Mouse (Mus musculus): ENCODE results near the gene Gm5788.
"Not testable (repeated sequence)": the region's sequence is repeated elsewhere in the genome, so short reads cannot be mapped to it uniquely, and the experiment has no call there.

The Gm5788 gene

DNA sequence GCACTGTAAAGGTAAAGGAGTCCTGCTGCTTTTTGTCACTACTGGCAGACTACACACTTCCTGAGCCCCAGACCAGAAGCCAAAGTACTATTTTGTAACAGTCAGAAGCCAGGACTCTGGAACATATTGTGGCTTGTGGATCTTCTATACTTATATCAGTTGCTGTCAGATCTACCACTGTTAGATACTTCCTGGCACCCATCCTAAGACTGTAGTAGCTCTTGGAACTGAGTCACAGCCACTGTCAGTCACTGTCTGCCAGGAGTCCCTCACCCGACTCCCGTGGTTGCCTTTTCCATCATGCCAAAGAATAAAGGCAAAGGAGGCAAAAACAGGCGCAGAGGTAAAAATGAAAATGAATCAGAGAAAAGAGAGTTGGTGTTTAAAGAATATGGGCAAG, at the start of gene Gm5788:
Gene Gm5788 (plus strand): TSS at position 301 of the 400 bp plus-strand sequence.
- DNase-seq (ENCODE audit: low spot score in 2 of 2): not testable (repeated sequence)

DNA sequence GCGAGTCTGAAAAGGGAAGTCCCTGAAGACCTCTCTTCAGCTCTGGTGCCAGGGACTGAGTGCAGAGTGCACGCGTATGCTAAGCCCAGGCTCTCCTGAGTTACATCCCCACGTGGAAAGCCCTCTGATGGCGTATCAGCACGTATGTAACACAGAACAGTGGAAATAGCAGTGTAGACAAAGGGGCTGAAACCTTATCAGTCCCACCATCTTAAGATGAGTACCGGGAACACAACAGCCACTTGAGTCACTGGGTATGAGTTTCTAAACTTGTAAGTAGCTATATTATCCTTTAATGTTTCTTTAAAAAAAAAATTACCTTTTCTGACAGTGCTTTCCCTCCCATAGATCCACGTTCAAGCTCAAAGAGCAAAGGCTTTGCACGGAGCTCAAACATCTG, 45.1 kb upstream of the Gm5788 start:
- no peak for DNase-seq (ENCODE audit: low spot score in 2 of 2)

- no peak for DNase-seq (ENCODE audit: low spot score in 2 of 2)
Observed at GRCm38 (mm10) chr12:87464678-87465297, 29.7 kb upstream of the Gm5788 start.

DNA sequence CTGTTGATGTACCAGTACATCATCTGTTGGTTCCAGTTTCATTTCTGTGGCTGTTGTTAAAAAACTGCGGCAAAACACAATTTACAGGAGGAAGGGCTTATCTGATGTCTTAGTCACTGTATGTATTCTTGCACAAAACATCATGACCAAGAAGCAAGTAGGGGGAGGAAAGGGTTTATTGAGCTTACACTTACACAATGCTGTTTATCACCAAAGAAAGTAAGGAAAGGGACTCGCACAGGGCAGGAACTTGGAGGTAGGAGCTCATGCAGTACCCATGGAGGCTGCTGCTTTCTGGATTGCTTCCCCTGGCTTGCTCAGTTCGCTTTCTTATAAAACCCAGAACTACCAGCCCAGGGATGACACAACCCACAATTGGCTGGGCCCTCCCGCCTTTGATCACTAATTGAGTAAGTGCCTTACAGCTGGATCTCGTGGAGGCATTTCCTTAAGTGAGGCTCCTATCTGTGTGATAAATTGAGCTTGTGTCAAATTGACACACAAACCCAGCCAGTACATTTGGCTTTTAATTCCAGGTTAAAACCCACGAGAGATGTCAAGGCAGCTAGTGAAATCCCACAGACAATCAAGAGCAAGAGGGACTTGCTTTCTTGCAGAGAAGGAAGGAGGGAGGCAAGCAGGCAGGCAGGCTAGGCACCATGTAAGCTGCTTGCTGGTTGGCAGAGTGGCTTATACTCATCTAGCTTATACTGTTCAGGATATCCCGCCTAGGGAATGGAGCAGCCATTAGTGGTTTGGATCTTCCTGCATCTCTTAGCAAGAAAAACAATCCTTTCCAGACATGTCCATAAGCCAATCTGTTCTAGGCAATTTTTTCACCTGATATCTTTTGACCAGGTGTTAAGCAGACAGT, 24.0 kb upstream of the Gm5788 start:
- DNase-seq (ENCODE audit: low spot score in 2 of 2): no peak

- DNase-seq (ENCODE audit: low spot score in 2 of 2): peak; percentile 37
Observed at GRCm38 (mm10) chr12:87471421-87471963, 23.0 kb upstream of the Gm5788 start.

DNA sequence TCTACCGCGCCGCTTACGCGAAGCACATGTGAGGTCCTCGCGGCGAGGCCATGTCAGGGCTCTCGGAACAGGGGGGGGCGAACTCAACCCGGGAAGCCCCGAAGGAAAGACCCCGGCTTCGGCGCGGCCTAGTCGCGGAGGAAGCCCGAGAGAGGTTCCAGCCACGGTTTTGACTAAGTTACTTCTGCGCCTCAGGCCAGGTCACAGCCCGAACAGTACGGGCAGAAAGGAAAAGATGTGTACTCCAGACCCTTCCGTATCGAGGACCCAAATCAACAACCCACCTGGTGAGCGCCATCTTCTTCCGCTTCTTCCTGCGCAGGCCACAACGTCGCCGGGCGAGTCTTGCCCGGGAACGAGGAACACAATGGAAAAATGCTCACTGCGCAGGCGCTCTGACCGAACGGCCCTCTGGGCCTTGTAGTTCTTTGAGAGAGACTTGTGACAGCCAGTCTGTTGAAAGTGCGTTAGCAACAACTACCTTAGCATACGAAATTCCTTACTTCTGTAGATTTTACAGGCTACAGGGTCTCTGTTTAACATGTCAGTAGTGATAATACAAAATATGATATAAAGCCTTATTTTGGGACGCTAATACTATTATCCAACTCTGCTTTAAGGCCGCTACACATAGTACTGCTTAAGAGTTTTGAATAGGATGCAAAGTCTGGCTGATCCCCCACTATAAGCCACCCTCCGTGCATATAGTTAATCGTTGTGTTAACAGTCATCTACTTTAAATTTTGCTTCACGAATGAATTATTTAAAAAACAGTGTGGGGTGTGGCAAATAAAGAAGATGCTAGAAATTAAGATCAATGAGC, 22.3 kb upstream of the Gm5788 start, which contains the start of gene Snw1:
Gene Snw1 (minus strand): TSS at position 311 of the 823 bp plus-strand sequence.
- DNase-seq (ENCODE audit: low spot score in 2 of 2): peak; percentile 94

DNA sequence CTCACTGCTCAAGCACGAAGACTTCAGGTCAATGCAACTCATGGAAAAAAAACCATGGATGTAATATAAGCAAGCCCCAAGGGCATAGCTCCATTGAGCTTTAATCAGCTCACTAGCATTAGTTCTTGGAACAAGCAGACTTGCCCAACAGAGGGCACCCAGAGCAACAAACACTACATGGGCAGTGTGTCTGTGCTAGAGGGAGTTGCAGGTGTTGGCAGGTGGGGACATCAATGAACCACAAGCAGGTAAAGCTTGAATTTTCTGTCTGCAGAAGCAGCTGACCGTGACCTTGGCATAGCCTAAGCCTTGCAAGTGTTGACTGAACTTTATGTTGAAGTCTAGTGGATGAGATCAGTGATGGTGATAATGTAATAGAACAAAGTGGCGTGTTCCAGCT, 19.8 kb upstream of the Gm5788 start:
- no peak for DNase-seq (ENCODE audit: low spot score in 2 of 2)

GRCm38 (mm10) chr12:87482482-87482881, 12.0 kb upstream of the Gm5788 start:
- DNase-seq (ENCODE audit: low spot score in 2 of 2): not testable (repeated sequence)

DNA sequence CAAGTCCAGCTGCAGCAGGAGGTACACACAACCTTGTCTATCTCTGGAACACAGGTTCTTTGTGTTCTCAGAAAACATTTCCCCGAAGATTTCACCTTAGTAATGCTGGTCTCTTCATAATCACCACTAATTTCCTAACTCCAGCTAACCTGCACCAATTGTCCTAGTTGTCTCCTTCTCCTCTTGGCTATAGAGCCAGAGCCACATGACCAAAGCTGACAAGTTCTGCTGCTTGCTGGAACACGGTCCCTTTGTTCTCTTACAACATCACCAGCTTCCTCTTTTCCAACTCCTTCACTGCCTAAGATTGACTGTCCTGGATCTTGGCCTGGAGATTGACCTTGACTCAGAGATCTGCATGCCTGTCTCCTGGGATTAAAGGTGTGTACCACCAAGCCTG, 5.8 kb upstream of the Gm5788 start:
- not testable (repeated sequence) for DNase-seq (ENCODE audit: low spot score in 2 of 2)

GRCm38 (mm10) chr12:87514016-87514415, 19.5 kb downstream of the Gm5788 start, which contains the start of gene Gm8300:
Gene Gm8300 (plus strand): TSS chr12:87514316.
- DNase-seq (ENCODE audit: low spot score in 2 of 2): not testable (repeated sequence)

DNA sequence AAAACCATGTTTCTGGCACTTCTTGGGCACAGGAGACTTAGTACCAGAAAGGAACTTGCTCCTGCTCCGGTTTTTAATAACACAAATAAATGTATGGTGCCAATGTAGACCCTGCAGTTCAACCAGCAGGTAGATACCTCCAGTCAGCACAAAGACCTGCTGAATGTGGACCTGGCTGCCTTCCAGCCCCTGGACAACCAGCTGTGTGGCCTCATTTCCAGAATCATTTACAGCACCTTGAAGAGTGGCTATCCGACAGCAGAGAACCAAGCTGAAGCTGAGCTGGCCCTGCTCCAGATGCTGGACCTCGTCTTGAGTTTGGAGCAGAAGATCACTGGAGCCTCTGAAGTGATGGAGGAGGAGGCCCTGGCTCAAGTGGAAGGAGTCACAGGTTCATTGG, 25.1 kb downstream of the Gm5788 start:
- DNase-seq (ENCODE audit: low spot score in 2 of 2): not testable (repeated sequence)

DNA sequence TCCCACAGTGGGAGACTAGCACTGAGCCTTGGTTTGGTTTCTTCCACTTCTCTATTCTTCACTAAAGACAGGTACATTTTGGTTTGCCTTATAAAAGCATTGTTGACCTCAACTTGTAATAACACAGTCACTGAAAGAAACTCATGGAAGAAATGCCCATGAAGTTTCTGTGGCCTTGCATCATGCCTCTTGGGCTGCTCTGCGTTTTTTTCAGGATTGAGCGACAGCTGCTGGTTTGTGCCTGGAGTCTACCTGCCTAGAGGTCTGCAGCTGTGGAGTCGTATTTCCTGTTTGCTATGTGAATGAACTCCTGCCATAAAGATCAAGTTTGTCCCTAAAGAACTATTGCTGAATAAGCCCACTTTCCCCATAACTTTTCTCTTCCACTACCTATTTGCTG, 49.4 kb downstream of the Gm5788 start:
- no peak for DNase-seq (ENCODE audit: low spot score in 2 of 2)

Measured in right cerebral cortex, postnatal 36 days (tissue).